Mouse (Mus musculus) spleen, postnatal 10 days (tissue): ENCODE data around the gene Arhgap18.
A peak's percentile ranks its signal among the peaks of the same experiment; 100 is the strongest.

ENCODE experiments used
- DNase-seq, 2 experiments: peaks; one replicate each; pipeline ENCODE4 v3.0.0; 2021 to 2022; ENCODE audit warnings: low spot score in 2 of 2

The Arhgap18 gene

GRCm38 (mm10) chr10:26752929-26753567 lies at the start of gene Arhgap18:
Gene Arhgap18 (plus strand): TSS chr10:26753421.
- DNase-seq: no peak

- DNase-seq: no peak
Measured at GRCm38 (mm10) chr10:26710458-26711011, 42.7 kb upstream of the Arhgap18 start.

GRCm38 (mm10) chr10:26711068-26711467 lies 42.2 kb upstream of the Arhgap18 start:
- peak in 1 of 2 experiments; percentile 25 for DNase-seq

- DNase-seq: no peak
Measured at GRCm38 (mm10) chr10:26713986-26714385, 39.2 kb upstream of the Arhgap18 start.

- no peak for DNase-seq
Measured at GRCm38 (mm10) chr10:26724704-26725103, 28.5 kb upstream of the Arhgap18 start.

GRCm38 (mm10) chr10:26725255-26725654 lies 28.0 kb upstream of the Arhgap18 start:
- no peak for DNase-seq

- no peak for DNase-seq
Measured at GRCm38 (mm10) chr10:26750827-26751226, 2.4 kb upstream of the Arhgap18 start.

- peak; percentile 13 to 60 for DNase-seq
Measured at GRCm38 (mm10) chr10:26752064-26752928, 925 bp upstream of the Arhgap18 start.

GRCm38 (mm10) chr10:26754006-26754405 lies 785 bp downstream of the Arhgap18 start:
- no peak for DNase-seq

- DNase-seq: no peak
Measured at GRCm38 (mm10) chr10:26757231-26757630, 4.0 kb downstream of the Arhgap18 start.

- no peak for DNase-seq
Measured at GRCm38 (mm10) chr10:26759469-26759868, 6.2 kb downstream of the Arhgap18 start.

GRCm38 (mm10) chr10:26761103-26761502 lies 7.9 kb downstream of the Arhgap18 start:
- no peak for DNase-seq

GRCm38 (mm10) chr10:26761991-26762903 lies 9.0 kb downstream of the Arhgap18 start:
- no peak for DNase-seq

- no peak for DNase-seq
Measured at GRCm38 (mm10) chr10:26767196-26767595, 14.0 kb downstream of the Arhgap18 start.

- no peak for DNase-seq
Measured at GRCm38 (mm10) chr10:26768943-26769342, 15.7 kb downstream of the Arhgap18 start.

- DNase-seq: peak in 1 of 2 experiments; percentile 28
Measured at GRCm38 (mm10) chr10:26770035-26770434, 16.8 kb downstream of the Arhgap18 start.

GRCm38 (mm10) chr10:26771938-26772623 lies 18.9 kb downstream of the Arhgap18 start:
- DNase-seq: peak; percentile 57 to 72

- DNase-seq: peak; percentile 39 to 52
Measured at GRCm38 (mm10) chr10:26772624-26773540, 19.7 kb downstream of the Arhgap18 start.

GRCm38 (mm10) chr10:26773541-26773940 lies 20.3 kb downstream of the Arhgap18 start:
- no peak for DNase-seq

GRCm38 (mm10) chr10:26774266-26774665 lies 21.0 kb downstream of the Arhgap18 start:
- DNase-seq: no peak
